Mouse (Mus musculus): ENCODE measurements around the gene E130114P18Rik. TPM values are rescaled to one million over a fixed set of nuclear protein-coding genes. Genes with fewer than 3 reads are reported as not detected.

The E130114P18Rik gene
- polyA plus RNA-seq, 1 experiment from 2014 or later, result 0.79 TPM

- no peaks in the 10 kb centered on the region for H3K9me3 ChIP-seq (ENCODE audit: control insufficient read depth, low read length)
- H3K27ac ChIP-seq (ENCODE audit: low read length), result no peak overlapping the region
- ATAC-seq (ENCODE audit: low read depth), result no peak
- WGBS, result 82% methylated on average over 3 of the region's 3 CpGs
- H3K4me2 ChIP-seq (ENCODE audit: low read depth, low read length), result no peak overlapping the region
- H3K4me3 ChIP-seq (ENCODE audit: low read length), result no peak overlapping the region
- no peaks in the 10 kb centered on the region for H3K36me3 ChIP-seq (ENCODE audit: control insufficient read depth, insufficient read depth, low read length)
- H3K27me3 ChIP-seq (ENCODE audit: control insufficient read depth, insufficient read depth, low read depth, low read length), result no peaks in the 10 kb centered on the region
- no peak overlapping the region for H3K9ac ChIP-seq (ENCODE audit: low read length)
- H3K4me1 ChIP-seq (replicated peaks; ENCODE audit: control insufficient read depth, insufficient read depth, low read length), result peaks cover 16% of the 10 kb centered on the region
These were observed 40.6 kb upstream of the E130114P18Rik start for GRCm38 (mm10) chr4:97818498-97818897.

- peaks cover 16% of the 10 kb centered on the region for H3K4me1 ChIP-seq (replicated peaks; ENCODE audit: control insufficient read depth, insufficient read depth, low read length)
- no peak overlapping the region for H3K4me3 ChIP-seq (ENCODE audit: low read length)
- 79% methylated on average over 1 of the region's 1 CpGs for WGBS
- no peaks in the 10 kb centered on the region for H3K9me3 ChIP-seq (ENCODE audit: control insufficient read depth, low read length)
- ATAC-seq (ENCODE audit: low read depth), result no peak
- no peak overlapping the region for H3K27ac ChIP-seq (ENCODE audit: low read length)
- H3K9ac ChIP-seq (ENCODE audit: low read length), result no peak overlapping the region
- H3K36me3 ChIP-seq (ENCODE audit: control insufficient read depth, insufficient read depth, low read length), result no peaks in the 10 kb centered on the region
- no peak overlapping the region for H3K4me2 ChIP-seq (ENCODE audit: low read depth, low read length)
- H3K27me3 ChIP-seq (ENCODE audit: control insufficient read depth, insufficient read depth, low read depth, low read length), result no peaks in the 10 kb centered on the region
These were observed 39.9 kb upstream of the E130114P18Rik start for GRCm38 (mm10) chr4:97817741-97818140.

- Histone ChIP-seq H3K36me3 (ENCODE audit: control insufficient read depth, insufficient read depth, low read length) (no peaks in the 10 kb centered on the region), H3K27ac (ENCODE audit: low read length) (no peak overlapping the region), H3K4me1 (replicated peaks; ENCODE audit: control insufficient read depth, insufficient read depth, low read length) (peaks cover 16% of the 10 kb centered on the region), H3K27me3 (ENCODE audit: control insufficient read depth, insufficient read depth, low read depth, low read length) (no peaks in the 10 kb centered on the region), H3K9ac (ENCODE audit: low read length) (no peak overlapping the region), H3K9me3 (ENCODE audit: control insufficient read depth, low read length) (no peaks in the 10 kb centered on the region), H3K4me2 (ENCODE audit: low read depth, low read length) (no peak overlapping the region), H3K4me3 (ENCODE audit: low read length) (no peak overlapping the region)
- WGBS, result 61% methylated on average over 3 of the region's 3 CpGs
- 0 out of 2 replicates have a peak, but pooled peaks have one; percentile 34 for ATAC-seq (ENCODE audit: low read depth)
These were observed 38.9 kb upstream of the E130114P18Rik start for GRCm38 (mm10) chr4:97816753-97817152.

- Histone ChIP-seq H3K36me3 (ENCODE audit: control insufficient read depth, insufficient read depth, low read length) (no peaks in the 10 kb centered on the region), H3K4me2 (ENCODE audit: low read depth, low read length) (no peak overlapping the region), H3K27ac (ENCODE audit: low read length) (no peak overlapping the region), H3K4me1 (replicated peaks; ENCODE audit: control insufficient read depth, insufficient read depth, low read length) (peaks cover 16% of the 10 kb centered on the region), H3K9ac (ENCODE audit: low read length) (no peak overlapping the region), H3K4me3 (ENCODE audit: low read length) (no peak overlapping the region), H3K9me3 (ENCODE audit: control insufficient read depth, low read length) (no peaks in the 10 kb centered on the region), H3K27me3 (ENCODE audit: control insufficient read depth, insufficient read depth, low read depth, low read length) (no peaks in the 10 kb centered on the region)
- peak; percentile 45; the same call in 1 of the 2 replicates for ATAC-seq (ENCODE audit: low read depth)
These were observed 38.1 kb upstream of the E130114P18Rik start for GRCm38 (mm10) chr4:97816001-97816400.

- Histone ChIP-seq H3K9ac (ENCODE audit: low read length) (no peak overlapping the region), H3K9me3 (ENCODE audit: control insufficient read depth, low read length) (no peaks in the 10 kb centered on the region), H3K4me1 (replicated peaks; ENCODE audit: control insufficient read depth, insufficient read depth, low read length) (peaks cover 15% of the 10 kb centered on the region), H3K36me3 (ENCODE audit: control insufficient read depth, insufficient read depth, low read length) (no peaks in the 10 kb centered on the region), H3K4me3 (ENCODE audit: low read length) (no peak overlapping the region), H3K27ac (ENCODE audit: low read length) (no peak overlapping the region), H3K27me3 (ENCODE audit: control insufficient read depth, insufficient read depth, low read depth, low read length) (no peaks in the 10 kb centered on the region), H3K4me2 (ENCODE audit: low read depth, low read length) (no peak overlapping the region)
- ATAC-seq (ENCODE audit: low read depth), result no peak; the same call in 1 of the 2 replicates
- WGBS, result 79% methylated on average over 7 of the region's 7 CpGs
These were observed 36.6 kb upstream of the E130114P18Rik start for GRCm38 (mm10) chr4:97814515-97814914.

GRCm38 (mm10) chr4:97813996-97814395, 36.1 kb upstream of the E130114P18Rik start:
- H3K27ac ChIP-seq (ENCODE audit: low read length), result peak overlapping the region; percentile 48
- no peak overlapping the region for H3K9ac ChIP-seq (ENCODE audit: low read length)
- H3K4me3 ChIP-seq (ENCODE audit: low read length), result no peak overlapping the region
- no peaks in the 10 kb centered on the region for H3K9me3 ChIP-seq (ENCODE audit: control insufficient read depth, low read length)
- 51% methylated on average over 4 of the region's 4 CpGs for WGBS
- no peaks in the 10 kb centered on the region for H3K27me3 ChIP-seq (ENCODE audit: control insufficient read depth, insufficient read depth, low read depth, low read length)
- no peaks in the 10 kb centered on the region for H3K36me3 ChIP-seq (ENCODE audit: control insufficient read depth, insufficient read depth, low read length)
- H3K4me1 ChIP-seq (replicated peaks; ENCODE audit: control insufficient read depth, insufficient read depth, low read length), result peaks cover 15% of the 10 kb centered on the region
- peak; percentile 23; the same call in 1 of the 2 replicates for ATAC-seq (ENCODE audit: low read depth)
- H3K4me2 ChIP-seq (ENCODE audit: low read depth, low read length), result no peak overlapping the region

DNA sequence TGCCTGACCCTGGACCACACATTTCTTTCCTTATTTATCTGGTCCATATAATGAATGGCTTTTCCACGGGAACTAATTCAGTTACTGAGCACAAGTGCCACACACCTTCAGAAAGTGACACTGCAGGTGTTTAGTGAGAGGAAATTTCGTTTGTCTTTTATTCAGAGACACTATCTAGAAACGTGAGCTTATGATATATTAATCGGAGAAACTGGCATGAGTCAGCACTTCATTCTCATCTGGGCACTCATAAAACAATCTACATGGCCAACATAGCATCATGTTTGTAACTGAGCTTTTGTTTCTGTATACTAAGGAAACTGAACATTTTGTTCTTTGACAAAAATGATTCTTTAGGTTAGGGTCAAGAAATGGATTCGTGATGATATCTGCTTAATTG, 35.2 kb upstream of the E130114P18Rik start:
- Histone ChIP-seq H3K9ac (ENCODE audit: low read length) (no peak overlapping the region), H3K4me3 (ENCODE audit: low read length) (no peak overlapping the region), H3K27me3 (ENCODE audit: control insufficient read depth, insufficient read depth, low read depth, low read length) (no peaks in the 10 kb centered on the region), H3K4me1 (replicated peaks; ENCODE audit: control insufficient read depth, insufficient read depth, low read length) (peaks cover 19% of the 10 kb centered on the region), H3K4me2 (ENCODE audit: low read depth, low read length) (no peak overlapping the region), H3K36me3 (ENCODE audit: control insufficient read depth, insufficient read depth, low read length) (no peaks in the 10 kb centered on the region), H3K27ac (ENCODE audit: low read length) (no peak overlapping the region), H3K9me3 (ENCODE audit: control insufficient read depth, low read length) (no peaks in the 10 kb centered on the region)
- 68% methylated on average over 5 of the region's 5 CpGs for WGBS
- ATAC-seq (ENCODE audit: low read depth), result no peak

DNA sequence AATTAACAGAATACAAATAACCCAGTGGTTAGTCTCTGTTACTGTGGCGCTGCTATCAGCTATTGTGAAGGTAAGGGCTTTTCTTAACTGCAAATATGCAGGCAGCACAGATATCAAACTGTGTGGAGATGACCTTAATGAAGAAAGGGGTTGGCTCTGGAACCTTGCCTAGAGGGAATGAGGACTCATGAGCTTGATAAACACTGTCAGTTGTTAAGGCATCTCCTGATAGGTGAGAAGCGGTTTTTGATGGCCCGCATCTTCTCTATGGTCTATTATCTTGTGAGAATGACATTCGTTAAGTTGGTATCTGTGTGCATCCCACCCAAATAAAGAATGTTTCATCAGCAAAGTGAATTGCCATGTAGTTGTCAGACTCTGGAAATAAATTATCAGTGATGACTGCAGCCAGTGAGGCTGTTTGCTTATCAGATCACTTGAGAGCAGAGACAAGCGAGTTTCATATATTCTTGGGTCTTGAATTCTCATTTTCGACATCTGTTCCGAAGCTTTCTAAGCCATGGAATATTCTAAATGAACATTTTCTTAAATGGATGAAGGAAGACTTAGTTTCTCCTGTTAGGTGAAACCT, 32.6 kb upstream of the E130114P18Rik start:
- 76% methylated on average over 7 of the region's 7 CpGs for WGBS
- Histone ChIP-seq H3K4me3 (ENCODE audit: low read length) (no peak overlapping the region), H3K4me2 (ENCODE audit: low read depth, low read length) (no peak overlapping the region), H3K27ac (ENCODE audit: low read length) (no peak overlapping the region), H3K27me3 (ENCODE audit: control insufficient read depth, insufficient read depth, low read depth, low read length) (no peaks in the 10 kb centered on the region), H3K9ac (ENCODE audit: low read length) (no peak overlapping the region), H3K9me3 (ENCODE audit: control insufficient read depth, low read length) (no peaks in the 10 kb centered on the region), H3K36me3 (ENCODE audit: control insufficient read depth, insufficient read depth, low read length) (no peaks in the 10 kb centered on the region), H3K4me1 (replicated peaks; ENCODE audit: control insufficient read depth, insufficient read depth, low read length) (peaks cover 20% of the 10 kb centered on the region)
- no peak for ATAC-seq (ENCODE audit: low read depth)

DNA sequence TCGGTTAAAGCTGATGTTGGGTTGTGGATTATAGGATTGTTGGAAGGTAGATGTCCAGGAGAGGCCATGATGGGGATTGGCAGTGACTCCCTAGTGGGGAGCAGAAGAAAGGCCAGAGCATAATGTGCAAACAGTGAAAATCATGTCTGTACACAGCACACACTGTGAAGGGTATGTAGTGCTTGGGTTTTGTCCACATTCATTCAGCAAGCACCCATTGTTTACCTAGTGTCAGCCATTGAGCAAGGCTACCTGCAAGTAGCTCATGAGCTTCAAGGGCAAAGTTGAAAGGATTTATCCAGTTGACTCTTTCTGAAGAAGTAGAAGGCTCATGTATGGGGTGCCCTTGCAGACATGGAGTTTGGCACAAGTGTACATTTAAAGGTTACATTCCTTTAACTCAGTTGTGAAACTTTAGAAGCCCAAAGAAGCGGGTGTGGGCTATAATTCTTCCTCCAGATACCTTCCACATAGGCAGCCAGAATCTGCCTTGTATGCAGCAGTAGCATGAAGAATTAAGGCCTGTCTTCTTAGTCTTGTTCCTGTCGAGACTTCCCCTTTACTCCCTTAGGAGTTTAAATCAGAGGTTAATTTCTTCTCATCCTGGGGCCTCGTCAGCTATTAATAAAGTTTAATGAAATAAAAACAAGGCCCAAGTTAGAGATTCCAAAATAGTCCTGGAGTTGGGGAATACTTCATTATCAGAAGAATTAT, 31.9 kb upstream of the E130114P18Rik start:
- H3K9me3 ChIP-seq (ENCODE audit: control insufficient read depth, low read length), result no peaks in the 10 kb centered on the region
- H3K36me3 ChIP-seq (ENCODE audit: control insufficient read depth, insufficient read depth, low read length), result no peaks in the 10 kb centered on the region
- peaks cover 20% of the 10 kb centered on the region for H3K4me1 ChIP-seq (replicated peaks; ENCODE audit: control insufficient read depth, insufficient read depth, low read length)
- no peak overlapping the region for H3K9ac ChIP-seq (ENCODE audit: low read length)
- H3K27ac ChIP-seq (ENCODE audit: low read length), result no peak overlapping the region
- H3K27me3 ChIP-seq (ENCODE audit: control insufficient read depth, insufficient read depth, low read depth, low read length), result no peaks in the 10 kb centered on the region
- peak; percentile 51; the same call in 1 of the 2 replicates for ATAC-seq (ENCODE audit: low read depth)
- H3K4me3 ChIP-seq (ENCODE audit: low read length), result no peak overlapping the region
- H3K4me2 ChIP-seq (ENCODE audit: low read depth, low read length), result no peak overlapping the region
- WGBS, result 73% methylated on average over 4 of the region's 4 CpGs
